Mouse (Mus musculus): ENCODE measurements at regions not wholly inside any gene's neighbourhood (a gene's known extent, or its start where the extent isn't known, plus 50 kb on each side); places are given as distances from the start of the nearest gene placed in this dataset.

GRCm38 (mm10) chr3:34764559-34764958 is 114.4 kb downstream of the Sox2 start:
- no peak for DNase-seq (ENCODE audit: low spot score)

GRCm38 (mm10) chr3:34765151-34765550 is 114.9 kb downstream of the Sox2 start:
- DNase-seq (ENCODE audit: low spot score), result no peak

- DNase-seq (ENCODE audit: low spot score), result no peak
These were observed 119.6 kb downstream of the Sox2 start for GRCm38 (mm10) chr3:34769818-34770217.

- DNase-seq (ENCODE audit: low spot score), result no peak
These were observed 120.1 kb downstream of the Sox2 start for GRCm38 (mm10) chr3:34770271-34770670.

- DNase-seq (ENCODE audit: low spot score), result no peak
These were observed 121.8 kb downstream of the Sox2 start for GRCm38 (mm10) chr3:34772035-34772434.

- DNase-seq (ENCODE audit: low spot score), result peak; percentile 59
These were observed 123.6 kb downstream of the Sox2 start for GRCm38 (mm10) chr3:34773678-34774425.

- no peak for DNase-seq (ENCODE audit: low spot score)
These were observed 131.6 kb downstream of the Sox2 start for GRCm38 (mm10) chr3:34781770-34782169.

- DNase-seq (ENCODE audit: low spot score), result no peak
These were observed 133.2 kb downstream of the Sox2 start for GRCm38 (mm10) chr3:34783398-34783797.

- no peak for DNase-seq (ENCODE audit: low spot score)
These were observed 137.0 kb downstream of the Sox2 start for GRCm38 (mm10) chr3:34787211-34787610.

GRCm38 (mm10) chr3:34795103-34795983 is 145.1 kb downstream of the Sox2 start:
- peak; percentile 92 for DNase-seq (ENCODE audit: low spot score)

- DNase-seq (ENCODE audit: low spot score), result peak; percentile 34
These were observed 145.7 kb downstream of the Sox2 start for GRCm38 (mm10) chr3:34795984-34796266.

- no peak for DNase-seq (ENCODE audit: low spot score)
These were observed 158.6 kb downstream of the Sox2 start for GRCm38 (mm10) chr3:34808833-34809232.

- DNase-seq (ENCODE audit: low spot score), result no peak
These were observed 161.5 kb downstream of the Sox2 start for GRCm38 (mm10) chr3:34811753-34812152.

GRCm38 (mm10) chr3:34813046-34813625 is 162.9 kb downstream of the Sox2 start:
- DNase-seq (ENCODE audit: low spot score), result no peak

- DNase-seq (ENCODE audit: low spot score), result no peak
These were observed 174.8 kb downstream of the Sox2 start for GRCm38 (mm10) chr3:34825036-34825435.

GRCm38 (mm10) chr3:34826396-34826795 is 176.2 kb downstream of the Sox2 start:
- DNase-seq (ENCODE audit: low spot score), result no peak

- no peak for DNase-seq (ENCODE audit: low spot score)
These were observed 178.4 kb downstream of the Sox2 start for GRCm38 (mm10) chr3:34828453-34829206.

- DNase-seq (ENCODE audit: low spot score), result no peak
These were observed 186.6 kb downstream of the Sox2 start for GRCm38 (mm10) chr3:34836741-34837267.

- no peak for DNase-seq (ENCODE audit: low spot score)
These were observed 187.6 kb downstream of the Sox2 start for GRCm38 (mm10) chr3:34837644-34838332.

- peak; percentile 19 for DNase-seq (ENCODE audit: low spot score)
These were observed 210.9 kb downstream of the Sox2 start for GRCm38 (mm10) chr3:34860877-34861649.
